Comparison of ENCODE assay signal across 10 mouse cellular contexts in the genomic region with DNA sequence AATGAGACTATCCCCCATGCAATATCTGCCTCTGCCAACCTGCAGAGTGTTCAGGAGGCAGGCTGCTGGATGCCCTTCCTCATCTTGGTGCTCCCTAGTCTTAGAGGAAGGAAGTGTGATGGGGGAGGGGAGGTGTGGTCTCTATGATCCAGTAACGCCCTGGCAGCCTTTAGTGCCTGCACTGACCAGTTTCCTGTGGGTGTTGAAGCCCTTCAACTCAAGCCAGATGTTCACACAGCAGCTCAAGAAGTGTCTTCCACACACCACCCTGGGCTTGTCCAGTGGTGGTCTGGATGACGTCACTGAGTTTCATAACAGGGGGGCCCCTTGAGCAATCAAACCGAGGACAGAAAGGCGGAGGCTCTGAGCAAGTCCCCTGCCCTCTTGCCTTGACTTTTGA. TPM values are rescaled to one million over a fixed set of nuclear protein-coding genes. Genes with fewer than 3 reads are reported as not detected.
DNase-seq lines count a peak whose midpoint lies in the region; ATAC-seq and TF ChIP-seq lines count a peak whose summit lies in the region.
"Had no signal": no experiment of that assay in that cellular context is flagged by ENCODE, and none has a peak within 500 bp of the region (broad histone marks: within the 10 kb centered on the region; RNA-seq: fewer than 3 reads in every experiment).

No protein-coding gene starts in this region.

- no peaks in the 10 kb centered on the region for H3K27me3 ChIP-seq in forebrain, embryonic 10.5 days (ENCODE audit: poor library complexity, severe bottlenecking)
- H3K27me3 ChIP-seq in forebrain, embryonic 16.5 days (replicated peaks; ENCODE audit: control insufficient read depth, insufficient read depth, low read length): no peaks in the 10 kb centered on the region
- no peaks in the 10 kb centered on the region for H3K27me3 ChIP-seq in thymus, adult 2 months (ENCODE audit: control insufficient read depth, insufficient read depth, low read length)
- H3K27me3 ChIP-seq: lung, embryonic 15.5 days; neural tube, embryonic 12.5 days had no signal

- H3K9ac ChIP-seq in forebrain, embryonic 16.5 days (replicated peaks; ENCODE audit: low read depth, low read length): no peak overlapping the region
- H3K9ac ChIP-seq: lung, embryonic 15.5 days; neural tube, embryonic 12.5 days had no signal

- TF ChIP-seq POLR2A in thymus, adult 2 months (IDR thresholded peaks at IDR 0.05; ENCODE audit: control insufficient read depth, extremely low read depth, insufficient read depth, low read length, poor library complexity): no peak

- H3K27ac ChIP-seq in forebrain, embryonic 10.5 days: 0 out of 2 replicates have a peak overlapping the region, but pooled peaks have one; percentile 20
- H3K27ac ChIP-seq in forebrain, embryonic 16.5 days (ENCODE audit: low read length): no peak overlapping the region
- no peak overlapping the region for H3K27ac ChIP-seq in thymus, adult 2 months (ENCODE audit: control insufficient read depth, insufficient read depth, low read length)
- no peak overlapping the region for H3K27ac ChIP-seq in left cerebral cortex, adult 2 months
- H3K27ac ChIP-seq: lung, embryonic 15.5 days; neural tube, embryonic 12.5 days had no signal

- no peak overlapping the region for H3K4me2 ChIP-seq in forebrain, embryonic 16.5 days (ENCODE audit: low read length)
- H3K4me2 ChIP-seq: lung, embryonic 15.5 days; neural tube, embryonic 12.5 days had no signal

- peaks cover 8% of the 10 kb centered on the region; the same call in 1 of the 2 replicates for H3K4me1 ChIP-seq in forebrain, embryonic 10.5 days
- no peaks in the 10 kb centered on the region for H3K4me1 ChIP-seq in forebrain, embryonic 16.5 days (replicated peaks; ENCODE audit: control insufficient read depth, insufficient read depth, low read length)
- peaks cover 24% of the 10 kb centered on the region for H3K4me1 ChIP-seq in thymus, adult 2 months (replicated peaks; ENCODE audit: control insufficient read depth, insufficient read depth, low read length)
- H3K4me1 ChIP-seq: lung, embryonic 15.5 days; neural tube, embryonic 12.5 days had no signal

- 85% methylated on average over 4 of the region's 4 CpGs for WGBS in forebrain, embryonic 10.5 days
- 89% methylated on average over 4 of the region's 4 CpGs for WGBS in forebrain, embryonic 16.5 days
- WGBS in thymus, adult 2 months: 43% methylated on average over 4 of the region's 4 CpGs

- intact Hi-C loops in left cerebral cortex, adult 2 months (cut with DNase I): no loop called here

- DNase-seq in forebrain, embryonic 10.5 days (ENCODE audit: extremely low spot score, low spot score): no peak
- peak; percentile 40 for DNase-seq in thymus, adult 2 months
- no peak for DNase-seq in thymus, adult 18-20 months
- DNase-seq in left cerebral cortex, adult 2 months (ENCODE audit: extremely low spot score in 1 of 2, low spot score in 2 of 2): no peak
- no peak for DNase-seq in urinary bladder, postnatal 4 days (ENCODE audit: low spot score in 2 of 2)
- no peak for DNase-seq in kidney, adult 9 months

- H3K4me3 ChIP-seq in forebrain, embryonic 10.5 days: no peak overlapping the region
- H3K4me3 ChIP-seq in forebrain, embryonic 16.5 days (replicated peaks; ENCODE audit: low read length): no peak overlapping the region
- no peak overlapping the region for H3K4me3 ChIP-seq in thymus, adult 2 months (ENCODE audit: control insufficient read depth, insufficient read depth, low read length)
- H3K4me3 ChIP-seq in left cerebral cortex, adult 2 months: no peak overlapping the region
- H3K4me3 ChIP-seq: lung, embryonic 15.5 days; neural tube, embryonic 12.5 days had no signal

- no peaks in the 10 kb centered on the region; the same call in 1 of the 2 replicates for H3K9me3 ChIP-seq in forebrain, embryonic 10.5 days
- H3K9me3 ChIP-seq in forebrain, embryonic 16.5 days (ENCODE audit: control insufficient read depth, low read length): 0 out of 2 replicates have a peak, but pooled peaks cover 4% of the 10 kb centered on the region
- H3K9me3 ChIP-seq: lung, embryonic 15.5 days; neural tube, embryonic 12.5 days had no signal

- no peak for TF ChIP-seq CTCF in thymus, adult 2 months (IDR thresholded peaks at IDR 0.05; ENCODE audit: borderline replicate concordance, control insufficient read depth, extremely low read depth, insufficient read depth, low read length, poor library complexity)
- no peak for TF ChIP-seq CTCF in left cerebral cortex, adult 2 months (IDR thresholded peaks at IDR 0.05)

- H3K36me3 ChIP-seq in forebrain, embryonic 10.5 days (replicated peaks): no peaks in the 10 kb centered on the region
- no peaks in the 10 kb centered on the region for H3K36me3 ChIP-seq in forebrain, embryonic 16.5 days (ENCODE audit: control insufficient read depth, insufficient read depth)
- no peaks in the 10 kb centered on the region for H3K36me3 ChIP-seq in thymus, adult 2 months (ENCODE audit: control insufficient read depth, insufficient read depth, low read length)
- H3K36me3 ChIP-seq: lung, embryonic 15.5 days; neural tube, embryonic 12.5 days had no signal

- ATAC-seq in forebrain, embryonic 16.5 days: no peak
- peak; percentile 66 for ATAC-seq in megakaryocyte, adult 5-6 weeks (ENCODE audit: poor library complexity, severe bottlenecking)

RNA-seq across cellular contexts. Expression of a gene that starts 8.0 kb away (rescaled TPM):
- polyA plus RNA-seq in forebrain, embryonic 10.5 days (2016; fragmentation: Nextera tagmentation; extraction: Ambion mirVana): 2.6 and 3.9 TPM in 2 replicates
- 8.7 and 11.6 TPM in 2 replicates for polyA plus RNA-seq in forebrain, embryonic 16.5 days (2015; fragmentation: Nextera tagmentation; extraction: Ambion mirVana)
- 31.6 and 50.1 TPM in 2 replicates for polyA plus RNA-seq in thymus, adult 2 months (2012; rRNA removed)
- 1,517 and 1,767 TPM in 2 replicates for total RNA-seq in megakaryocyte, adult 5-6 weeks (2015)
- total RNA-seq in megakaryocyte, adult 5-6 weeks (2017): 1,236 and 1,298 TPM in 2 replicates
- total RNA-seq in left cerebral cortex, adult 2 months (2021): 10 to 100 TPM; 10.0 to 12.2 TPM
